Mouse (Mus musculus) heart, postnatal 14 days (tissue): ENCODE results near the gene Atp8b5. TPM values are rescaled to one million over a fixed set of nuclear protein-coding genes. Genes with fewer than 3 reads are reported as not detected.

Experiments
- DNase-seq, 2 experiments: peaks; one replicate each; pipeline ENCODE4 v3.0.0; 2021 to 2022
- intact Hi-C: fragments of 180-260 bp; cut with DNase I; formaldehyde crosslinking; loops from one replicate; pipeline ENCODE4 v1.15.1; 2025
- total RNA-seq, 2 experiments: library from RNA; stranded (reverse); gene quantifications; 2 replicates each; pipeline ENCODE4 v1.2.3; 2021

The Atp8b5 gene
- total RNA-seq, 2 experiments from 2014 or later = 0.10 TPM; not detected in 1

DNA sequence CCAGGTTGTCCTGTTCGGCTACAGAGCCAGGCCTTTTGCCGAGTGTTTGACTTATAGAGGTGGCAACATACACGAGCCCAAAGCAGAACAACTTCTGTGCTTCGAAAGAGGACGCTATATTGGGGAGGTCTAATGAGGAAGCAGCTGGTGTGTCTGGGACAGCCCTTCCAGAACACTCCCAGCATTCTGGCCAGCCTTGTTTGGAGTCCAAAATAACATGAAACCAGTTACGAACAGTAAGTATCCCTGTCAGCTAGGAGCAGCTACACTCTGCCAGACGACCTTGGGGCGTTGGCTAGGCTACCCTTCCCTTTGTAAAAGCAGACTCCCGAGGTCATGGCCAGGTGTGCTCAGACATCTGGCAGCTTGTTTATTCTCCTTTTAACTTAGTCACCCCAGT is 135.3 kb downstream of the Atp8b5 start:
- intact Hi-C loops = no loop called here
- DNase-seq = peak in 1 of 2 experiments; percentile 56

GRCm38 (mm10) chr4:43404697-43405096 is 137.7 kb downstream of the Atp8b5 start:
- intact Hi-C loops = loop anchor here (5.0 kb wide), 1 partner anchor 62 kb away; no protein-coding TSS in a partner anchor
- no peak for DNase-seq

DNA sequence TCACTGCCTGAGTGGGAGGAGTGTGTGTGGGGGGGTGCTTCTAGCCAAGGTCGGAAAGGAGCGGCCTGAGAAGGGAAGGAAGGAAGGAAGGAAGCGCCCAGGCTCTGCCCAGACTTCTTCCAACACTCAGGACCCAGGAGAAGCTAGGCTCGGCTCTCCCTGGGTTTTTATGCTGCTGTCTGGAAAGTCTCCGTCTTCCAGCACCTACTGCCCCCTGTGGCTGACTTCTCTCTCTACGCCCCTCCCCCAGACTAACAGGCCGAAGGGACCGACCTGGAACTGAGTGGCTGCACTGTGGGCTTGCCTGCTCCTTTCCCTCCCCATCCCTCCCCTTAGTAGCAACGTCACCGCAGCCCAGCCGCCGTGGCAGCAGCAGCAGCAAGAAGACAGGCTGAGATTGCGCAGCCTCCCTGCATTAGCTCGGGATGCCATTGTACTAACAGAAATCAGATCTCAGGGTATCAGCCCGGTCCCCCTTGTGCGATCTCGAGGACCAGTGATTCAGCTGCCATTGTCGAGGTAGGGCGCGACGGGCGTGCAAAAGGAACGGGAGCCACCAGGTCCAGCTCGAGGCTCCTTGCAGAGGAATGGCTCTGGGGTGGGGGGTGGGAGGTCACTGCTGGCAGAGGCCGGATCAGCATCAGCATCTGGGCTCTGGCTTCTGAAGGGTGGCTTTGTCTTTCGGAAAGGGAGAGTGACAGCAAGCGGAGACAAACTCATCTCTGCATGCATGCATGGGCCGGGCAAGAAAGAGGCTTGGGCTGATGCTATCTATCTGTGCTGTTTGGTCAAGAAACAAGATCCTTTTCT is 139.4 kb downstream of the Atp8b5 start:
- DNase-seq = peak; percentile 83 to 84
- intact Hi-C loops = loop anchor here (1.0 to 5.0 kb wide), 2 partner anchors 24 to 64 kb away; no protein-coding TSS in a partner anchor

GRCm38 (mm10) chr4:43407071-43407920 is 140.3 kb downstream of the Atp8b5 start:
- DNase-seq = no peak
- intact Hi-C loops = loop anchor here (5.0 kb wide), 1 partner anchor 65 kb away; no protein-coding TSS in a partner anchor

DNA sequence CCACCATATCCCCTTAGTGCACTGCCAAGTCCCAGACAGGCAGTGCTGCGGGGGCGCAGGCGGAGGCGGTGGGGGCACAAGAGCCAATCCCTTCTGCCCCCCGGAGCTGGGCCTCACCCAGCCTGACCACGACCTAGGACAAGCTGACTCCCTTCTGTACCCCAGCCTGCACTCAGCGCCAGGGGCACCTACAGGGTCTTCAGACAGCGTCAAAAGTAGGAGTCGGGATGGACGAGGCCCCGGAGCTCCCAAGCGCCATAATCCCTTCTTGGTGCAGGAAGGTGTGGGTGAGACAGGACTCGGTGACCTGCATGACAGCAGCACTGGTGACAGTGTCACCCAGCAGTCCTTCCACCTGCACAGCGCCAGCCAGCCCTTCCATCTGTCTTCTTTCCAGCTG is 147.8 kb downstream of the Atp8b5 start:
- DNase-seq = no peak
- intact Hi-C loops = no loop called here

DNA sequence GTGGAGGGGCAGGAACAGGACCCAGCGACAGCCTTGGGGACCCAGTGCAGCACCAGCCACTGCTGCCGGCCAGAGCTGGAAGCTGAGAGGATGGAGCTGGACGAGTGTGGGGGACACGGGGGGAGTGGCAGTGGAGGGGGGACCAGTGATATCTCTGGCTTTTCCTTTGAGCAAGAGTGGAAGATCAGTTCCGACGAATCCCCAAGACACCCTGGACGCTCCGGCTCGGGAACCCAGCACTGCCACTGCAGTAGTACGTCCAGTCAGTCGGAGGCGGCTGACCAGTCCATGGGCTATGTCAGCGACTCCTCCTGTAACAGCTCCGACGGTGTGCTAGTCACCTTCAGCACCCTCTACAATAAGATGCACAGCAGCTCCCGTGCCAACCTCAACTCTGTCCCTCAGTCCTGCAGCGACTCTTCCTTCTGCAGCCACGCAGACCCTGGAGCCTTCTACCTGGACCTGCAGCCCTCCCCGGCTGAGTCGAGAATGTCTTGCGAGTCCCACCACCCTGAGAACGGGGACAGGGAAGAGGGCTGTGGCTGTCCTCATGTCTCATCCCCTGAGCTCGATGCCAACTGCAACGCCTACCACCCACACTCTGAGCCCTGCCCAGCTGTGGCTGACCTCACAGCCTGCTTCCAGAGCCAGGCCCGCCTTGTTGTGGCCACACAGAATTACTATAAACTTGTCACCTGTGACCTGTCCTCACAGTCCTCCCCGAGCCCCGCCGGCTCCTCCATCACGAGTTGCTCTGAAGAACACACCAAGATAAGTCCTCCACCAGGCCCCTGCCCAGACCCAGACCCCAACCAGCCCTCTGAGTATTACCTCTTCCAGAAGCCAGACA is 148.5 kb downstream of the Atp8b5 start:
- DNase-seq = no peak
- intact Hi-C loops = no loop called here

- DNase-seq = no peak
- intact Hi-C loops = no loop called here
Observed at GRCm38 (mm10) chr4:43416071-43416490, 149.1 kb downstream of the Atp8b5 start.

DNA sequence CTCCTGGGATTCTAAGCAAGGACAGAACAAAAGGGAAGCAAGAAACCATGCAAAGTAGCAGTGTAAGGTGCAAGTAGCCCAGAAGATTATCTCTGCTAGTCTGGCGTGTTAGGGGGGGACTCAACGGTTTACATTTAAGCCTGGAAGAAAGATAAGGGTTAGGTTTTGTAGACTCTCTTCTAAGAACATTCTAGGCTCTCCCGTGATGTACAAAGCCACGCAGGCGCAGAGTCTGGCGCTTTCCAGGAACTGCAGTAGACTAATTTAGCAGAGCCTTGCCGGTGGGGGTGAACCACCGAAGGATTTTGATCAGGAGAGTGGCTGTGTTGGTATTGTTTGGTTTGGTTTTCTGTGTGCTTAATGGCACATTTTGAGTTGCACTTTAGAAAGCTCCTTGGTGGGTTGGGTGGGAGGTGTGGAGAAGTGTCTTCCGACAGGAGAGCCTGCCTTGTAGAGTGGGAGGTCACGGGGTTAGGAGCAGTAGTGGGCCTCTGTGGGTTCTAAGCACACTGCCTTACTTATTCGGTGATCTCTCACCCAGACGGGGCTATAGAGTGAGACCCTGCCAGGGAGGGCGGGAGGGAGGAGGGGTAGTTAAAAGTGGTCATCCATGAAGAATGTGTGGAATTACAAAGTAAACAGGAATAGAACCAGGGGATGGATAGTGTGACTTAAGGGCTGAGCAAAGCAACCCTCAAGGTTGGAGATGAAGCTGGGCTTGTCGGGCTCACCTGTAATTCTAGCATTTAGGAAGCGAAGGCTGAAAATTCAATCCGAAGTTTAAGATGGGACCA is 150.5 kb downstream of the Atp8b5 start:
- intact Hi-C loops = no loop called here
- no peak for DNase-seq

GRCm38 (mm10) chr4:43418450-43418849 is 151.5 kb downstream of the Atp8b5 start:
- intact Hi-C loops = no loop called here
- no peak for DNase-seq

- peak in 1 of 2 experiments; percentile 57 for DNase-seq
- intact Hi-C loops = loop anchor here (1.0 kb wide), 1 partner anchor 37 kb away; no protein-coding TSS in a partner anchor
Observed at GRCm38 (mm10) chr4:43418973-43419656, 152.2 kb downstream of the Atp8b5 start.

DNA sequence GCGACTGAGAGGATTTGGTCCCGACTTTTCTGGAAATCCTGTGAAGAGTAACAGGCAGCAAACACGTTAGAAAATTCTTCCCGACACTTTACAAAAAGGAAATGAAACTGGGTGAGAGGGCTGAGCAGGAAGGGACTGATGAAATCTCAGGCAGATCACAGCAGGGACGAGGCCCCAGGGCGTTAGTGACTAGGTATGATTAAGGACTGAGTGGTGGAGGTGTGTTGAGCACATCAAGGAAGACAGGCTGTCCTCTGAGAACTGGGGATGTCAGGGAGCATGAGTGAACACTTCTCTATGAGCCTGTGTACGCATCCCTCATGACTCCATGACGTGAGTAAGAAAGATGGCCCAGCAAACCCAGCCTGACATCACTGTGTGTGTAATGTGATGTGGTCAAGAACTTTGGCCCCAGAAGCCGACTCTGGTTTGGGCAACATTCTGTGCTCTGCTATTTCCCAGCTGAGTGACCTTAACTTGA is 152.9 kb downstream of the Atp8b5 start:
- intact Hi-C loops = loop anchor here (1.0 to 5.0 kb wide), 4 partner anchors 38 to 373 kb away; partner anchors contain the start of genes Atp8b5 and Fam214b
- no peak for DNase-seq

GRCm38 (mm10) chr4:43420305-43420704 is 153.3 kb downstream of the Atp8b5 start:
- intact Hi-C loops = loop anchor here (1.0 to 5.0 kb wide), 3 partner anchors 69 to 373 kb away; partner anchors contain the start of genes Atp8b5 and Fam214b
- peak; percentile 81 to 88 for DNase-seq

DNA sequence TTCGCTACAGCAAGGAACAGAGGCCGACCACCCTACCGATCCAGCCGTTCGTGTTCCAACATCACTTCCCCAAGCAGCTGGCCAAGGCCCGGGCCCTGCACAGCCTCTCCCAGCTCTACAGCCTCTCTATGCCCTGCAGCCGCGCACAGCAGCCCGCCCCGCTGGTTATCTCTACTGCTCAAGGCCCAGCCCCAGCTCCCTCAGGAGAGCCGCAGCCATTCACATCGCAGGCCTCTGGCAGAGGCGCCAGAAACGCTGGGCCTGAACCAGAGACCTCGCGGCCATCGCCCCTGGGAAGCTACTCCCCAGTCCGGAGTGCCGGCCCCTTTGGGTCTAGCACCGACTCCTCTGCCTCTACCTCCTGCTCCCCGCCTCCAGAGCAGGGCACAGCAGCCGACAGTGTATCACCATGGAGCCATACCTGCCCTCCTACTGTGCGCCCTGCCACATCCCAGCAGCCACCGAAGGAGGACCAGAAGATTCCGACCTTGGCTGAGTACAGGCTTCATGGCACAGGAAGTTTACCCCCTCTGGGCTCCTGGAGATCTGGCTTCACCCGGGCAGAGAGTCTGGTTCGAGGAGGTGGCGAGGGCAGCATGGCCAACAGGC is 154.8 kb downstream of the Atp8b5 start:
- DNase-seq = no peak
- intact Hi-C loops = loop anchor here (5.0 kb wide), 1 partner anchor 374 kb away; the partner anchor contains the start of gene Fam214b

Other genes starting within 250 kb of the Atp8b5 start
- gene Pigo, start 241.3 kb upstream of the Atp8b5 start, total RNA-seq = 10 to 100 TPM; 22.1 to 24.5 TPM
- 10 to 100 TPM; 97.8 to 99.2 TPM for gene Stoml2, start 235.4 kb upstream of the Atp8b5 start, total RNA-seq
- gene Fam214b, start 220.9 kb upstream of the Atp8b5 start, total RNA-seq = 10 to 100 TPM; 33.7 to 33.8 TPM
- gene Unc13b, start 208.2 kb upstream of the Atp8b5 start, total RNA-seq = 10 to 100 TPM; 20.3 to 25.2 TPM
- 10 to 100 TPM; 43.8 to 51.1 TPM for gene Rusc2, start 114.8 kb downstream of the Atp8b5 start, total RNA-seq
- gene Fam166b, start 162.0 kb downstream of the Atp8b5 start, total RNA-seq = under 1 TPM in 1 of 2 experiments, not detected in 1; 0.38 TPM
- 10 to 100 TPM; 32.3 to 35.7 TPM for gene Tesk1, start 174.8 kb downstream of the Atp8b5 start, total RNA-seq
- gene Cd72, start 187.5 kb downstream of the Atp8b5 start, total RNA-seq = under 1 TPM; 0.59 to 0.88 TPM
- gene Sit1, start 216.6 kb downstream of the Atp8b5 start, total RNA-seq = 1 to 10 TPM in 1 of 2 experiments, not detected in 1; 1.4 TPM
- 10 to 100 TPM; 25.9 to 27.1 TPM for gene Ccdc107, start 225.7 kb downstream of the Atp8b5 start, total RNA-seq
- 1 to 10 TPM; 1.6 to 2.8 TPM for gene Arhgef39, start 232.5 kb downstream of the Atp8b5 start, total RNA-seq
- under 1 TPM; 0.17 TPM for gene Car9, start 239.8 kb downstream of the Atp8b5 start, total RNA-seq